Mouse (Mus musculus): ENCODE measurements around the gene Hddc3. TPM values are rescaled to one million over a fixed set of nuclear protein-coding genes. Genes with fewer than 3 reads are reported as not detected.

The Hddc3 gene
- total and polyA plus RNA-seq, 3 experiments: 2.6 to 12.6 (median 5.5) TPM

DNA sequence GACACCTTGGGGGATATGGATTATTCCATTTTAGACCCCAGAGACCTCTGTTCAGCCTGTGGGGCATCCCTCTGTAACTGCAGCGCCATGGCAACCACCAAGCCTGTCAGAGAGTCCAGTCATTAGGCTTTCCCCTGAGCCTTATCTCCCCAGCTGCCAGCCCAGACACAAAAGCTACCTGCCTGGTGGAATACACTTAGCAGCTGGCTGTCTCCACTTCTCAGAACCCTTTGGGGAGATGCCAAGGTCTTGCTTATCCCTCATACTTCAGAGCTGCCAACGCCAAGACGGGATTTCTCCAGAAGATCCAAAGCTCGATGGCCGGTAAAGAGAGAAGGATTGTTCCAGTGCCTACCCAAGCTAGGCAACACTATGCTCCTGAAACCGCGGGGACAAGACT, 1.1 kb upstream of the Hddc3 start:
- in situ Hi-C loops (cut with MboI; ENCODE audit: low pct_ligation_motif_present, low pct_unique_long_range_greater_than_20kb, low sequenced_read_pairs): loop anchor here (5.0 kb wide), 1 partner anchor 36 kb away; no protein-coding TSS in a partner anchor

DNA sequence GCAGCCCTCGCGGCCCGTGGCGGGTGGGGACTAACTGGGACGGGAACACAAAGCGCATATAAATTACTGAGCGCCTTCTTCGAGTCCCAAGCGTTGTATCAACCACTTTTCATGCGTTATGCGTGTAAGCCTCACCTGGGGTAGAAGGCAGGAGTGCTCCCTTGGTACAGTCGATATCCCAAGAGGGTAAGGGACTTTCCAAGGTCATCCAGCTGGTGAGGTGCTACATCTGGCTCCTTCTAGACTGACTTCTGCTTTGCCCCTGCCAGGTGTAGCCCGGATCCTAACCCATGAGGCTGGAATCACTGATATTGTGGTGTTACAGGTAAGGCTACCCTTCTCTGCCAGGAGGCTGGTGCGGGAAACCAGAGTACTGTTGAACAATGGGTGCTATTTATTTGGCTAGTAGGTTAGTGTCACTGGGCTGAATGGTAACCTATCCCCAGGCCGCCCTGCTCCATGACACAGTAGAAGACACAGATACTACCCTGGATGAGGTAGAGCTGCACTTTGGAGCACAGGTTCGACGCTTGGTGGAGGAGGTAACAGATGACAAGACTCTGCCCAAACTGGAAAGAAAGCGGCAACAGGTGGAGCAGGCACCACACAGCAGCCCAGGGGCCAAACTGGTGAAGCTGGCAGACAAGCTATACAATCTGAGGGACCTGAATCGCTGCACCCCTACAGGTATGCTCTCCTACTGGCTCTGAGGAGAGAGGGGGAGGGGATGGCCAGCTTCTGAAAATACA, 540 bp downstream of the Hddc3 start:
- Histone ChIP-seq H3K4me3 (replicated peaks in 1 of 3; ENCODE audit: low read depth in 2 of 3, low read length in 2 of 3, poor library complexity in 1 of 3) (peak overlapping the region; percentile 55 to 60 (median 55)), H3K4me2 (ENCODE audit: insufficient read depth, low read depth, poor library complexity, severe bottlenecking) (peak overlapping the region; percentile 41; the same call in 1 of the 2 replicates), H3K9me3 (replicated peaks; ENCODE audit: low read length) (peaks cover 6% of the 10 kb centered on the region), H3K36me3 (replicated peaks in 1 of 2; ENCODE audit: control insufficient read depth in 1 of 2, insufficient read depth in 1 of 2, low read length in 1 of 2) (peaks cover 0 to 18% of the 10 kb centered on the region in 2 experiments), H3K4me1 (ENCODE audit: control insufficient read depth in 1 of 2, insufficient read depth in 2 of 2) (peaks cover 16 to 51% of the 10 kb centered on the region in 2 experiments), H3K9ac (ENCODE audit: insufficient read depth, low read depth) (peak overlapping the region; percentile 63), H3K27ac (ENCODE audit: insufficient read depth, low read depth) (peak overlapping the region; percentile 2; the same call in 1 of the 2 replicates), H3K79me2 (replicated peaks; ENCODE audit: control insufficient read depth, extremely low read depth, insufficient read depth, poor library complexity, severe bottlenecking) (no peaks in the 10 kb centered on the region), H3K27me3 (replicated peaks) (peaks cover 15% of the 10 kb centered on the region)
- dilution Hi-C loops (cut with MboI; ENCODE audit: extremely low pct_ligation_motif_present, extremely low pct_unique_long_range_greater_than_20kb, low sequenced_read_pairs) (no loop called here), in situ Hi-C loops (cut with MboI; ENCODE audit: low pct_ligation_motif_present, low pct_unique_long_range_greater_than_20kb, low sequenced_read_pairs) (loop anchor here (5.0 kb wide), 1 partner anchor 34 kb away; no protein-coding TSS in a partner anchor)
- DNase-seq (ENCODE audit: extremely low read depth): peak; percentile 31
- TF ChIP-seq MAZ (IDR thresholded peaks at IDR 0.05; ENCODE audit: low read depth, low read length) (no peak), SIN3A (IDR thresholded peaks at IDR 0.05; ENCODE audit: low read length) (0 out of 2 replicates have a peak, but pooled peaks have one; percentile 45), ZMIZ1 (IDR thresholded peaks at IDR 0.05; ENCODE audit: low read depth, low read length) (0 out of 2 replicates have a peak, but pooled peaks have one; percentile 2), EP300 (IDR thresholded peaks at IDR 0.05; ENCODE audit: low read length) (peak; percentile 50), MXI1 (IDR thresholded peaks at IDR 0.05; ENCODE audit: low read depth, low read length) (peak; percentile 52; the same call in 1 of the 2 replicates), TBP (conservative IDR thresholded peaks at IDR 0.05; ENCODE audit: low read depth, low read length) (no peak)

More for the DNA sequence above, 1.1 kb upstream of the Hddc3 start:
- H3K4me1 ChIP-seq (ENCODE audit: control insufficient read depth in 1 of 2, insufficient read depth in 2 of 2): peaks cover 16 to 47% of the 10 kb centered on the region in 2 experiments
- H3K36me3 ChIP-seq (replicated peaks in 1 of 2; ENCODE audit: control insufficient read depth in 1 of 2, insufficient read depth in 1 of 2, low read length in 1 of 2): peaks cover 5 to 25% of the 10 kb centered on the region in 2 experiments
- H3K27ac ChIP-seq (ENCODE audit: insufficient read depth, low read depth): no peak overlapping the region
- H3K9me3 ChIP-seq (replicated peaks; ENCODE audit: low read length): peaks cover 6% of the 10 kb centered on the region
- TF ChIP-seq PAX5 (IDR thresholded peaks at IDR 0.05; ENCODE audit: low read length) (no peak), NELFE (IDR thresholded peaks at IDR 0.05; ENCODE audit: low read depth, low read length) (no peak), POLR2A (IDR thresholded peaks at IDR 0.05; ENCODE audit: low read depth, low read length) (no peak), JUN (IDR thresholded peaks at IDR 0.05; ENCODE audit: insufficient read depth, low read depth, low read length) (no peak), MAX (IDR thresholded peaks at IDR 0.05; ENCODE audit: low read length) (no peak), EP300 (IDR thresholded peaks at IDR 0.05; ENCODE audit: low read length) (no peak), JUND (conservative IDR thresholded peaks at IDR 0.05; ENCODE audit: low read depth, low read length) (no peak), CHD2 (IDR thresholded peaks at IDR 0.05; ENCODE audit: low read length) (no peak), TCF12 (IDR thresholded peaks at IDR 0.05; ENCODE audit: low read depth, low read length) (no peak), GABPA (IDR thresholded peaks at IDR 0.05; ENCODE audit: insufficient replicate concordance, low read depth, low read length) (no peak), RAD21 (IDR thresholded peaks at IDR 0.05; ENCODE audit: low read depth, low read length) (no peak), KAT2A (IDR thresholded peaks at IDR 0.05; ENCODE audit: insufficient replicate concordance, low read length) (no peak), MAZ (IDR thresholded peaks at IDR 0.05; ENCODE audit: low read depth, low read length) (no peak), USF1 (IDR thresholded peaks at IDR 0.05; ENCODE audit: low read depth, low read length) (no peak)
- H3K9ac ChIP-seq (ENCODE audit: insufficient read depth, low read depth): no peak overlapping the region
- no peak for DNase-seq (ENCODE audit: extremely low read depth)
- peaks cover 15% of the 10 kb centered on the region for H3K27me3 ChIP-seq (replicated peaks)
- dilution Hi-C loops (cut with MboI; ENCODE audit: extremely low pct_ligation_motif_present, extremely low pct_unique_long_range_greater_than_20kb, low sequenced_read_pairs): no loop called here
- H3K4me2 ChIP-seq (ENCODE audit: insufficient read depth, low read depth, poor library complexity, severe bottlenecking): no peak overlapping the region
- H3K4me3 ChIP-seq (replicated peaks in 1 of 3; ENCODE audit: low read depth in 2 of 3, low read length in 2 of 3, poor library complexity in 1 of 3): no peak overlapping the region
- H3K79me2 ChIP-seq (replicated peaks; ENCODE audit: control insufficient read depth, extremely low read depth, insufficient read depth, poor library complexity, severe bottlenecking): no peaks in the 10 kb centered on the region
